Mouse (Mus musculus) left cerebral cortex, adult 9 months (tissue): ENCODE measurements around the gene Mefv.
"Not testable (repeated sequence)": the region's sequence is repeated elsewhere in the genome, so short reads cannot be mapped to it uniquely, and the experiment has no call there.

Experiments
- DNase-seq, 2 experiments: peaks; one replicate each; pipeline ENCODE4 v3.0.0; 2022; ENCODE audit warnings: low spot score in 2 of 2

Mefv gene

GRCm38 (mm10) chr16:3717980-3718379 lies at the start of gene Mefv:
TSS of gene Mefv (minus strand) at chr16:3718097.
- no peak for DNase-seq

DNA sequence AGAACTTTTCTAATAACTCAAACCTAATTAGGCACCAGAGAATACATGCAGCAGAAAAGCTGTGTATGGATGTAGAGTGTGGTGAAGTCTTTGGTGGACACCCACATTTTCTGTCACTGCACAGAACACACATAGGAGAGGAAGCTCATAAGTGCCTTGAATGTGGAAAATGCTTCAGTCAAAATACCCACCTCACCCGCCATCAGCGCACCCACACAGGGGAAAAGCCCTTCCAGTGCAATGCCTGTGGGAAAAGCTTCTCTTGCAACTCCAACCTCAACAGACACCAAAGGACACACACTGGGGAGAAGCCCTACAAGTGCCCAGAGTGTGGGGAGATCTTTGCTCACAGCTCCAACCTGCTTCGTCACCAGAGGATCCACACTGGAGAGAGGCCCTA lies 31.1 kb upstream of the Mefv start:
- DNase-seq, result no peak

DNA sequence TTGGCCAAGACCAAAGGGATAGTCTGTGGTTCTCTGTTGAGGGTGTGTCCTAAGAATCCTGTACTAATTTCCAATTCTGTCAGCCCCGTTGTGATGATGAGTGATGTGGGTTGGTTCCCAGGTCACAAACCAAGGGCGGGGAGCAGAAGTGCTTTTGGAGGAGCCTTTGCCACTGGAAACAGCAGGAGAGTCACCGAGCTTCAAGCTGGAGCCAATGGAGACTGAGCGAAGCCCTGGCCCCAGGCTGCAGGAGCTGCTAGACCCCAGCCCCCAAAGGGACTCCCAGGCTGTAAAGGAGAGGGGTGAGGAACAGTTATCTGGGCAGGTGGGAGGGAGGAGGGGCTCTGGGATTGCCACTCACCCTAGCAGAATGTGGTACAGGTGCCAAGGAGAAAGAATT lies 27.8 kb upstream of the Mefv start:
- DNase-seq, result no peak

GRCm38 (mm10) chr16:3744186-3744700 lies 26.3 kb upstream of the Mefv start:
- no peak for DNase-seq

- peak; percentile 90 to 95 for DNase-seq
Measured at GRCm38 (mm10) chr16:3743503-3744185, 25.7 kb upstream of the Mefv start, which contains the start of gene Zfp263. TSS of gene Zfp263 (plus strand) at chr16:3744093.

- peak in 1 of 2 experiments; percentile 4 for DNase-seq
Measured at GRCm38 (mm10) chr16:3742466-3742865, 24.6 kb upstream of the Mefv start.

DNA sequence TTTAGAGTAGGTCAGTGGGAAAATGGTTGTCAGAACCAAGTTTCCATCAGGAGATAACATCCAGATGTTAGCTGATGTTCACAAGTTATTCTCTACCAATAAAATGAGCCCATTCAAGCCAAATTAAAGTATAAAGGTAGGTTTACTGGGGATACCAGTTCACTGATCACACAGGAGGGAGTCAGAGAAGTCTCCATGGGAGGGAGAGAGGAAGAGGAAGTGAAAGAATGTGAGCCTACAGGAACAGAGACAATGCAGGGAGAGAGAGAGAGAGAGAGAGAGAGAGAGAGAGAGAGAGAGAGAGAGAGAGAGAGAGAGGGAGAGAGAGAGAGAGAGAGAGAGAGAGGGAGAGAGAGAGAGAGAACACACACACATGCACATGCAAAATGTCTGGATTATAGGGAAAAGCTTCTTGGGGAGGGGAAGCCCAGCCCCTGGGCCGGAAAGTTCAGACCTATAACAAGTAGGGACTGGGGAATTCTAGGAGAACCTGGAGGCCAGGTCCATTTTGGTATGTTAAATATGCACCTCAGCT lies 15.4 kb upstream of the Mefv start:
- DNase-seq, result no peak

GRCm38 (mm10) chr16:3732612-3733011 lies 14.7 kb upstream of the Mefv start:
- no peak for DNase-seq

DNA sequence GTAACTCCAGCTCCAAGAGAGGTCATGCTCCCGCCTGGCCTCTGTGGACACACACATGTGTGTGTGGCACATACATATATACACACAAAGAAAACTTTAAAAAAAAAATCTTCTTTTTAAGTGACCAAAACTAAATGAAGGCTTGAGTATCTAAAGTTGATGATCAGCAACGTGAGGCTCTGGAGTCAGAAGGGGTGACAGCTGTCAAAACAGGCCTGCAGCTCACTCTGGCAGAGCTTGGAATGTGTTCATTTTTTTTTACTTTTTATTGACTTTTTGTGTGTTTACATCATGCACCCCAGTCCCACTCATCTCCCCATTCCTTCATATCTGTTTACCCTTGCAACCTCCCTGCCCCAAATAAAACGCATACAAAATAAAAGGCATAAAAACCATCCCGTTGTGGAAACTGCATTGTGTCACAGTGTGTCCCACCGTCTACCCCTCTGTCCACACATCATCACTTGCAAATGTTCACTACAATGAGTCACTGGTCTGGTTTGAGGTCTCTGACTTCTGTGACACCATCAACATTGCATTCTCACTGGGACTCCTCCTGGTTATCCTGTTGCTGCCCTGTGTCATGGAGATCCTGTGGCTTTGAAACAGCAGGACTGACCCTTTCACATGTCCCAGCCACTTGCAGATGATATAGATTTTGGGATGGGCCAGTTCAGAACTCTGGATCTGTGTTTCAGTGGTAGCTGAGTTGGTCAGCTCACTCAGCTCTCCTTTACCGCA lies 10.3 kb upstream of the Mefv start:
- no peak for DNase-seq

DNA sequence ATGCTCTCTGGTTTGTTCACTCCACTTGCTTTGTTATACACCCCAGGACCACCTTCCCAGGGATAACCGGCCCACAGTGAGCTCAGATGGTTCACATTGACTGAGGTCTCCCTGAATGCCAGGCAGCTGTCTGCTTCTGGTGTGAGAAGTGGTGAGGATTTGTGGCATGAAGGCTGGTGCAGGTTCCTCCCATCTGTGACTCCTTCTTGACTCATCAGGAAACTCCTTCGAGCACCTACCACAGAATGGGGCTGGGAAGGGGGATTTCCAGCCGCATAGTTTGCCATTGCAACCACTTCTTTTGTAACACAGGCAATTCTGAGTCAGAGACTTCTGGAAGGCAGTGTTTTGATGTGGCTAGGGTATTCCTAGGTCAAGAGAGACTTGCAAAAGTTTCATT lies 5.3 kb upstream of the Mefv start:
- no peak for DNase-seq

DNA sequence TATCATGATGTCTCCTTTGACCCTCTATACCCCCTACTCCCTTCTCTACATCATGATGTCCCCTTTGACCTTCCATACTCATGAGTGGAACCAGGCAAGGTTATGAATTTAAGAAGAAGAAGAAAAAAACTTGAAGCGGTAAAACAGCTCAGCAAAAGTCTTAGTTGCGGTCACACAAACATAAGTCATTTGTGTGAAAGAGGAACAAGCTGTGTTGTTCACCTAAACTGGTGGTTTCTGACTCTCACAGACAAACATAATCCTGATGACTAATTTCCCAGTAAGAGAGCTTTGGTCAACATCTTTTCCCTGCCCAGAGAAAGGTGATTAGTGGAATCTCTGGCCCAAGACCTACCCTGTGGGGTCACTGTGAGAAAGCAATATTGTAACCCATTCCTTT lies 3.2 kb downstream of the Mefv start:
- DNase-seq, result no peak

- DNase-seq, result no peak
Measured at GRCm38 (mm10) chr16:3706680-3707079, 11.2 kb downstream of the Mefv start.

DNA sequence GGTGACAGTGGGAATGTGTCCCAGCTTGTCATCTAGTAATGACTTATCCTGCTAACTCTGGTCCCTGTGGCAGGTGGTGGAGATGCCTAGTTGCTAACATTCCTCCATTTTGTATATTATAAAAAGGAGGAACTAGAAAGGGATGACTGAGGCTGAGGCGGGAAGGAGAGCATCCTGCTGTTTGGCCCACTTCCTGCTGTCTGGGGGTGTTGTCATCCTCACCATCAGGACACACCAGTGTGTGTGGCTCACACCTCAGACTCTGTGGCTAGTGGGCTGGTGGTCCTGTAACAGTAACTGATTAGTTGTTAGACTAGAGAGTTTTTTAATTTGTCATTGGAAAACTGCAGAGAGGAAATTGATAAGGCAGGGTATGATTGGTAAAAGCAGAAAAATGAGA lies 17.0 kb downstream of the Mefv start:
- DNase-seq, result no peak

- DNase-seq, result no peak
Measured at GRCm38 (mm10) chr16:3699281-3699680, 18.6 kb downstream of the Mefv start.

GRCm38 (mm10) chr16:3689608-3690007 lies 28.3 kb downstream of the Mefv start:
- not testable (repeated sequence) for DNase-seq
